Mouse (Mus musculus): ENCODE results near the gene Heatr9. TPM values are rescaled to one million over a fixed set of nuclear protein-coding genes. Genes with fewer than 3 reads are reported as not detected.

Heatr9 gene
- total RNA-seq, 2 experiments from 2014 or later: not detected

Other genes with a start within 250 kb of the Heatr9 start
- not detected for gene Slfn14, start 235.4 kb downstream of the Heatr9 start, total RNA-seq (2021)
- gene Ap2b1, start 223.2 kb downstream of the Heatr9 start, total RNA-seq (2021): 100 to 1,000 TPM; 268 to 286 TPM
- gene Pex12, start 219.6 kb downstream of the Heatr9 start, total RNA-seq (2021): 10 to 100 TPM in 1 of 2 experiments, 1 to 10 TPM in 1; 8.1 to 11.3 TPM
- 100 to 1,000 TPM; 255 to 263 TPM for gene Rasl10b, start 113.0 kb downstream of the Heatr9 start, total RNA-seq (2021)
- not detected for gene Gas2l2, start 92.7 kb downstream of the Heatr9 start, total RNA-seq (2021)
- gene 1700020L24Rik, start 84.5 kb downstream of the Heatr9 start, total RNA-seq (2021): under 1 TPM in 1 of 2 experiments, not detected in 1; 0.54 TPM
- 1 to 10 TPM; 3.5 to 5.1 TPM for gene Mmp28, start 59.1 kb downstream of the Heatr9 start, total RNA-seq (2021)
- gene Taf15, start 49.1 kb downstream of the Heatr9 start, total RNA-seq (2021): 10 to 100 TPM; 44.2 to 72.7 TPM
- not detected for gene Ccl5, start 8.3 kb upstream of the Heatr9 start, total RNA-seq (2021)
- gene Ccl9, start 56.5 kb upstream of the Heatr9 start, total RNA-seq (2021): 1 to 10 TPM; 3.3 to 5.6 TPM
- 1 to 10 TPM; 1.4 to 1.6 TPM for gene Ccl6, start 70.9 kb upstream of the Heatr9 start, total RNA-seq (2021)
- gene Rpl9-ps1, start 123.4 kb upstream of the Heatr9 start, total RNA-seq (2021): not detected
- gene Ccl3, start 127.2 kb upstream of the Heatr9 start, total RNA-seq (2021): not detected
- gene Ccl4, start 140.4 kb upstream of the Heatr9 start, total RNA-seq (2021): not detected
- gene Wfdc17, start 181.8 kb upstream of the Heatr9 start, total RNA-seq (2021): not detected
- 1 to 10 TPM; 1.2 to 1.4 TPM for gene Wfdc18, start 186.8 kb upstream of the Heatr9 start, total RNA-seq (2021)
- not detected for gene Wfdc21, start 224.8 kb upstream of the Heatr9 start, total RNA-seq (2021)
- 10 to 100 TPM; 12.0 to 19.3 TPM for gene Heatr6, start 231.5 kb upstream of the Heatr9 start, total RNA-seq (2021)

Measured in left cerebral cortex, postnatal 36 days (tissue).